Mouse (Mus musculus): ENCODE results near the gene Akt2.

DNA sequence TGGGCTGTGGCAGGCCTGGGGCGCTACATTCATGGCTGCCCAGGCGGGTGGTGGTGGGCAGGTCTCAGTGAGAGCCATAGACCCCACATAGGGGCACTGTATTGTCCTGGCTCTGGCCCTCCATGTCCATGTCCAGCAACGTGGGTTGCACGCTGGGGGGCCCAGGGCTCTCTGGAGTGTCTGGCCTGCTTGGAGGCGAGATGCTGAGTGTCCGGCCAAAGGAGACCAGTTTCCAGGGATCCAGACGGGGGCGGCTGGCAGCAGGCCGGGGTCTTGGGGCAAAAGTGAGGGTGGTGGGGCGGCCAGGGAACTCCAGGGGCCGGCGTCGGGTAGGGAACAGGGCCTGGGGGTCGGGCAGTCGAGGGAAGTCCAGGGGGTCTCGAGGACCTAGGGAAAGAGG, 65.2 kb downstream of the Akt2 start:
- TF ChIP-seq UBTF (IDR thresholded peaks at IDR 0.05; ENCODE audit: borderline replicate concordance, insufficient read depth, low read depth, low read length) (no peak), RAD21 (IDR thresholded peaks at IDR 0.05; ENCODE audit: low read depth, low read length) (no peak), POLR2AphosphoS2 (IDR thresholded peaks at IDR 0.05; ENCODE audit: low read length) (no peak), ZKSCAN1 (IDR thresholded peaks at IDR 0.05; ENCODE audit: low read depth, low read length) (no peak)
